Mouse (Mus musculus) olfactory bulb, adult 2 months (tissue): ENCODE results near the gene Aldh1l1.

ENCODE experiments used
- CTCF ChIP-seq: fragments of 200-500 bp; IDR thresholded peaks from 2 replicates; pipeline ENCODE4 v1.5.1; 2012; ENCODE audit warnings: low read depth, mild to moderate bottlenecking, low read length, moderate library complexity; ENCODE audit not compliant: insufficient read depth
- POLR2A ChIP-seq: fragments of 200-500 bp; IDR thresholded peaks from 2 replicates; pipeline ENCODE4 v1.6.1; 2012; ENCODE audit warnings: mild to moderate bottlenecking, low read depth, low read length, moderate library complexity; ENCODE audit not compliant: insufficient read depth

DNA sequence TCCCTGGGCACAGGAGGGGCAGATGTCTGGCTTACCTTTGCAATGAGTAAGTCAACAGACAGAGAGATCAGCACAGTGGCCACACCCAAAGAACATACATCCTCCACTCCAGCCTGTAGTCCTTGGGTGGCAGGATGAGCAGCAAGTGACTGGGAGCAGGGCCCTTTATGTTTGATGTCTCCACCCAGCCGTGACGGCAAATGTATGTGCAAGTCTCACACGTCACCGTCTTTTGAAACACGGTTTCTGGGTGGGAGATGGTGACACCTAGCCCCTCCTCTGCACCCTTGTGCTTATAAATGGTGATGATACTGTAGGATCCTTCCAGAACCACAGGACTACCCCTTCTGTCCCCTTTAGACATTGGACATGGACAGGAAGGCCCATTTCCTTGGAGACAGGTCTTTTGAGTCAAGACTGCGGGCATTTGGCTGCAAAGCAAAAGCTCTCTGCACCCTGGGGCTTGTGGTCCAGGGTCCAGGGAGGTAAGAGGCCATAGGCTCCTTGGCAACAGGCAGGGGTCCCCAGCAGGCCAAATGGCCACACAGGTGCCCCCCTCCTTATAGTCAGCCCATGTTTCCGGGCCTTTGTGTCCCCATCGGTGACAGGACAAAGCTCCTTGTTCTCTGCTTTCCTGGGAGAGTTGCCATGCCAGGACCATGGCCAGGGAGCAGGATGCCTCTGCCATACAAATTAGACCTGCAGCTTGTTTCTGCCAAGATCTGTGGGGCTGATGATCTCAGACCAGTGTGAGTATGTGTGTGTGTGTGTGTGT is 48.7 kb downstream of the Aldh1l1 start:
- TF ChIP-seq CTCF: no peak
- TF ChIP-seq POLR2A: no peak
